Mouse (Mus musculus) fibroblast of lung, adult 2 months (primary cell): Measurements from ENCODE around the gene Sgpp2.

Source experiments
- DNase-seq: peaks from one replicate; pipeline ENCODE4 v3.0.0-alpha.2; 2011; ENCODE audit warnings: low read depth

Sgpp2 gene

DNA sequence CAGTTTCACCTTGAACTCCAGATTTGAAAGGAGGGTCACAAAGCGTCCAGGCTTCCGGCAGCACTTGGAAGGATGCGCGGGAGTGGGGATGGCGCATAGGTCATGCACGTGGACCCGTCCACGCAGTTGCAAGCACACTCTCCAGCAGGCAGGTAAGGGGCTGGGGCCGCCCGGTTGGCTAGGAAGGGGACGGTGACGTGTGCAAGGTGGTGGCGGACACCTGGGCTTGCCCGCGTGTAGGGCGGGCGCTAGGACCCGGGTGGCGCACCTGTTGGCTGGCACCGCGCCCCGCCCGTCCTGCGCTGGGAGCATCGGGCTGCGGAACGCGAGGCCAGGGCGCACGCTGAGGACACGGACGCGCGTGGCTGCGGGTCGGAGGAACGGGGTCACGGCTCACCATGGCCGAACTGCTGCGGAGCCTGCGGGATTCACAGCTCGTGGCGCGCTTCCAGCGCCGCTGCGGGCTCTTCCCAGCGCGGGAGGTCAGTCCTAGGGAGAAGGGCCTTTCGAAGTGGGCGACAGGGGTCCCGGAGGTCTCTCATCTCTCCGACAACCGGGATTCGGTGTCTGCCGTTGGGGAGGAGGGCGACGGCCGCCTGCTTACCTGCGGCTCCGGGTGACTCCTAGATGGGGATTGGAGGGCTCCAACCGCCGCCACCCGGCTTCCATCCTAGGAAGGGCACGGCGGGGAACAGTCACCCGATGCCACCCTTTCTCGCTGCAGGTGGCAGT is at the start of gene Sgpp2:
TSS of gene Sgpp2 (plus strand) at position 325 of the 732 bp plus-strand sequence.
- DNase-seq: no peak

DNA sequence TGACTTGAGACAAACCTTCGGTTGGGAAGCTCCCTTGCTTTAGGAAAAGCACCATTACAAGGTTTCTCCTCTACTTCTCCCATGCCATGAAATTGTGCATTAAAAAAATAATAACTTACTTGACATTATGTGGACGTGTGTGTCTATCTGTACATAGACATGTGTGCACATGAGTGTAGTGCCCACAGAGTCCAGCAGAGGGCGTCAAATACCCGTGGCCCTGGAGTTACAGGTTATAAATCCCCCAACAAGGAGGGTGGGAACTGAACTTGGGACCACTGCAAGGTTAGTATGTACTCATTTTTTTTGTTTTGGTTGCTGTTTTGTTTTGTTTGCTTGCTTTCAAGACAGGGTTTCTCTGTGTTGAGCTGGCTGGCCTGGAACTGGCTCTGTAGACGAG is 42.6 kb upstream of the Sgpp2 start:
- DNase-seq: no peak

GRCm38 (mm10) chr1:78272915-78273314 is 37.2 kb upstream of the Sgpp2 start:
- no peak for DNase-seq

DNA sequence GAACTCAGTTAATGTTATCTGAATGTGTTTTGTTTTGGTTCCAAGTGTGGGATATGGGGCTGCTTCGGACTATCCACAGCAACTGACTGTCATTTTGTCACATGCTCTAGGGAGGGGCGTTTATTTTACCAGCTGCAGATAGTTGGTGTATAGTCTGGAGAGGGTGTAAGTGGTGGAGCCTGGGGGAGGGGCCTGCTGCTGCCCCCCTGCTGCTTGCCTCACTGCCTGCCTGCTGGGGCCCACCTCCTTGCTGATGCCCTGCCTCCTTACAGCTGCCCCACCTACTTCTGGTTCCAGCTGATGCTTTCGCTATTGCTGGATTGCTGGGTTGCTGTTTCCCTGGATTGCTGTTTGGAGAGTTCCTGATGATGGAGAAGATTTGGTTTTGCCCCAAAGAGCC is 31.0 kb upstream of the Sgpp2 start:
- no peak for DNase-seq

DNA sequence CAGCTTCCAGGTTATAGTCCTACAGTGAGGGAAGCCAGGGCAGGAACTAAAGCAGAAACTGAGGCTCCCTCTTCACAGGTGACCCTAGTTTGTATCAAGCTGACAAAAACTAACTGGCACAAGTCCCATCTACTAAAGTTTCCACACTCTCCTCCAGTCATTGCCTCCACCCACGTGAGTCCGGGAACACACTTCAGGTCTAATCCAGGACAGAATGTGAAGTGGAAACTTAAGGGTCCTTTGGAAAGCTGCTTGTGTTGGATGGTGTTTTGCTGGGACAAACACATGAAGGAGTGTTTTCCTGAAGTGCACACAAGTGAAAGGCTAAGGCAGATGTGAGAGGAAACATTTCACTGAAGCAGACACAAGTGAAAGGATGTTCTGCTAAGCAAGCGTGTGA is 17.7 kb upstream of the Sgpp2 start:
- DNase-seq: no peak

DNA sequence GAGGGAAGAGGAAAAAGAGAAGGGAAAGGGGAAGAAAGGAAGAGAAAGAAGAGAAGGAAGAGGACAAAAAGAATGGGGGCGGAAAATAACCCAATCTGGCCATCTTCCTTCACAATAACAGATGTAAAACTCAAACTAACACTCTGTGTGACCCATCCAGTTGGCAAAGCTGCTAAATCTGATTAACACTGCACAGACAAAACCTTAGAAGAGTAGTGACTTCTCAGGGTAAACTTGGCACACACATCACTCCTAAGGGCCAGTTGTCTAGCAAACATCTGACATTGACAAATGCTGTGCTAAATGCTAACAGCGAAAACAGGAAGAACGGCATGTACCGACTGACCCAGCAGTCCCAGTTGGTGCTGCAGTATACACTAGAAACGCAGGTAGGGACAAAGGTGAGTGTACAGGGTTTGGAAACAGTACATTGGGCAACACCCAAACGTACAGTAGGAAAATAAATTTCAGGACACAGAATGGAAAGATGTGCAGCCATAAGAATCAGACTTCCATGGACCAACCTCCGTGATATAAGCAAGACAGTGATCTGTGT is 10.4 kb upstream of the Sgpp2 start:
- DNase-seq: no peak

DNA sequence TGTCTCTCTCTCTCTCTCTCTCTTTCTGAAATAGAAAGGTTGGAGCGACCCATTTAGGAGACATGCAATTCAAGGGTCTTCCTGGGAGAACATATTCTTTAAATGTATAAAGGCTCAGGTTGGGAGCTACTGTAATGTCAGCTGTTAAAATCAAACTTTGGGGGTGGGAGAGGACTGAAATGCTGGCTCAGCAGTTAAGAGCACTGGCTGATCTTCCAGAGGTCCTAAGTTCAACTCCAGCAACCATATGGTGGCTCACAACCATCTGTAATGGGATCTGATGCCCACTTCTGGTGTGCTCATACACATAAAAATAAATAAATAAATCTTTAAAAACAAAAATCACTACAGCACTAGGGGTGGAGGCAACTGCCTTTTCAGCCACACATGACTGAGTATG is 1.5 kb upstream of the Sgpp2 start:
- no peak for DNase-seq

- no peak for DNase-seq
Observed at GRCm38 (mm10) chr1:78309280-78309679, 865 bp upstream of the Sgpp2 start.

- no peak for DNase-seq
Observed at GRCm38 (mm10) chr1:78310861-78311341, 756 bp downstream of the Sgpp2 start.

DNA sequence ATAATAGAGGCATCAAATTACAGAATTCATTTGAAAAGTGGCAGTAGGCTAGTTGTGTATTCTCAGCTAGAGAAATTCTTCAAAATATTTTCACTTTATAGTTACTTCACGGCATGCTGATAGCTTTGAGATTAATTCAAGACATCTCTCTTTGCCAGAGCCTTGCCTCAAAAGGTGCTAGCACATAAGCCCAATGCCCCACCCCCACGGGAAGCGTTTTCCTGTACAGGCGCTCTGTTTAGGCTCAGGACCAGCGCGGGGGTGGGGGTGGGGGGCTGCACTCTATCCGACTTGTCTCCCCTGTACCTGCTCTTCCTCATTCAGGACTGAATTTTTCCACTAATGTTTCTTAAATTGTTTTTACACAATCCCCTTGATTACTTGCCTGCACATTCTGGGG is 1.3 kb downstream of the Sgpp2 start:
- no peak for DNase-seq

GRCm38 (mm10) chr1:78312917-78313316 is 2.8 kb downstream of the Sgpp2 start:
- no peak for DNase-seq

GRCm38 (mm10) chr1:78313961-78314360 is 3.8 kb downstream of the Sgpp2 start:
- no peak for DNase-seq

- no peak for DNase-seq
Observed at GRCm38 (mm10) chr1:78318089-78318760, 8.1 kb downstream of the Sgpp2 start.

GRCm38 (mm10) chr1:78320291-78320690 is 10.1 kb downstream of the Sgpp2 start:
- DNase-seq: no peak

- DNase-seq: no peak
Observed at GRCm38 (mm10) chr1:78322098-78322778, 12.1 kb downstream of the Sgpp2 start.

DNA sequence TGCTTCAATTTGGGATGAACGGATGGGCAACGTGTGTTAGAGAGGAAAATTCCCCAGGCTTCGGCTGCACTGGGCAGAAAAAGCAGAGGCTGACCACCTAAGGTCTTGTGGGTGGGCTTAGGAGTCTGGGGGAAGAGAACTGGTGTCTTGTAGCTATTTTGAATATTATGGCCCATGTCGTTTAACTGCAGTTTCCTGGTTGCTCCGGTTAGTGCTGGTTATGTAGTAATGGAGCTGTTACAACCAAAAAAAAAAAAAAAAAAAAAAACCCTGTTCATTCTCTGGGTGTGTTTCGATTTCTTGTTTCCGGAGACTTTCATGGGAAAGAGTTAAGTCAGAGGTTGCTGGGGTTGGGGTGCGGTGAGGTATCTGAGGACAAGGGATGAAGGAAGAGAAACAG is 12.7 kb downstream of the Sgpp2 start:
- no peak for DNase-seq

DNA sequence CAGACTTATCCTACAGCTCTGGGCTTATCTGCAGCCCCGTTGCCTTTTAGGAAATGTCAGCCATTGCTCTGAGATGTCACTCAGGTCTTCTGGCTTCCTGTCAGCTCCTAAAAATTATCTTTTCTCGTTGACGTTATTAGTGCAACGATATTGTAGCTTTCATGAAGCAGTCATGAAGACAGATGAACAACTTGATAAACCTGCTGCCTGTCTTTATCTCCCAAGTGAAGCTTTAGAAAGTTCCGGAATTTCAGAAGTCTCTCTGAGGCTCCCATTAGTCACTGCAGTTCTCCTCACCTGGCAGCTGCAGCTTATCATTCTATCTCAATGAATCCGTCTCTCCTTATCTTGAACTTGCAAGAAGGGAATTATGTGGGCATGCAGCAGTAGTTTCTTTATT is 13.9 kb downstream of the Sgpp2 start:
- DNase-seq: no peak

GRCm38 (mm10) chr1:78325851-78326250 is 15.7 kb downstream of the Sgpp2 start:
- no peak for DNase-seq

GRCm38 (mm10) chr1:78328646-78329045 is 18.5 kb downstream of the Sgpp2 start:
- no peak for DNase-seq

DNA sequence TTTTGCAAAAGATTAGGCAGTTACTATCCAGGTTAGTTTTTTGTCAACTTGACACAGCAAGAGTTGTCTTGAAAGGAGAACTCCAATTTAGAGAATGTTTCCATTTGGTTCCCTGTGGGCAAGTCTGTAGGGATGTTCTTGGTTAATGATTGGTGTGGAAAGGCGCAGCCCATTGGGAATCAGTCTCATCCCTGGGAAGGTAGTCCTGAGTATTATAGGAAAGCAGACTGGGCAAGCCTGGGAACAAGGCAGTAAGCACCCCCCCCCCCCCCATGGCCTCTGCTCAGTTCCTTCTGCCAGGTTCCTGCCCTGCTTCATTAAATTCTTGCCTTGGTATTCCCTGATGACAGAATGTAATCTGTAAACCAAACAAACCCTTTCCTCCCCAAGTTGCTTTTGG is 19.7 kb downstream of the Sgpp2 start:
- no peak for DNase-seq

DNA sequence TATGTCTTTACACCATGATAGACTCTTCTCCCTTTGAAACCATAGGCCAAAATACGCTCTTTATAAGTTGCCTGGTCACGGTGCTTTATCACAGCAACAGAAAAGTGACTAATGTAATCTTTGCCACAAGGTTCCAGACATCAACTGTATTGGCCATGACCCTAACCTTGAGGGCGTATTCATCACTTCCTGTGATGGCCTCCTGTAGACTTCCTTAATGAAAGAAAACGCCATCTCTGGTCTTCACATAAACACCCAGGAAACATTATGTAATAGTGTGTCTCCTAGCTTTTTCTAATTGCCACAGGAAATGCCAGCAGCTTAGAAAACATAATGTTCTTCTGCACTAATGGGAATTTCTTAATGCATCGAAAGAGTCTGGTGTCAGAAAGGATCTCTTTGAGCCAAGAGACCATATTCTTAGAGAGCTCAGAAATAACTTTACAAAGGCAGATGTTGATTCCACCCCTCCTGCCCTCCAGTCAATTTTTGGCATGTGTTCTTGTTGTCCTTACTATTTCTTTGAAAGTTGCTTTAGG is 20.5 kb downstream of the Sgpp2 start:
- DNase-seq: no peak

- DNase-seq: no peak
Observed at GRCm38 (mm10) chr1:78337726-78338125, 27.6 kb downstream of the Sgpp2 start.

DNA sequence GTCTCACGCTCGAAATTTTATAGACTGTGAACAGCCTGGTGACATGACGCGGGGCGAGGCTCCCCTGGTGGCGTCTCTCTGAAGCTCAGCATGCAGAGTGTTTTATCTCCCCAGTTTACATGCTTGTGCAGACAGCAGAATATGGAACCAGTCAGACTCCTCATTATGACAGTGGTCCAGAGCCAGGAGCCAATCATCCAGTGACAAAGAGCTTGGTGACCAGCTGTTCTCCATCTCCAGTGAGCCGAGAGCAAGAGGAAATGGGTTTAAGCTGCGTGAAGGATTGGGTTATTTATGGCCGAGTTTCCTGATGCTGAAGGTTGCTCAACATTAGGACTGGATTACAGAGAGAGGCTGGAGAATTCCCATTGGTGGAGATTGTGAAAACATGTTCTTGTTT is 28.1 kb downstream of the Sgpp2 start:
- DNase-seq: no peak
